Mouse (Mus musculus) bone marrow macrophage, adult 2 months (primary cell): ENCODE measurements around the gene Wnt8b. TPM values are rescaled to one million over a fixed set of nuclear protein-coding genes. Genes with fewer than 3 reads are reported as not detected.

ENCODE experiments used
- H3K27ac ChIP-seq: 2 replicates; pipeline ENCODE4 v1.5.1; 2012; ENCODE audit warnings: low read depth, low read length; ENCODE audit not compliant: insufficient read depth
- H3K4me1 ChIP-seq: 2 replicates; pipeline ENCODE4 v1.6.1; 2012; ENCODE audit warnings: low read length; ENCODE audit not compliant: control insufficient read depth, insufficient read depth
- H3K4me3 ChIP-seq: 2 replicates; pipeline ENCODE4 v1.5.1; 2012; ENCODE audit warnings: mild to moderate bottlenecking, low read length, moderate library complexity; ENCODE audit not compliant: insufficient read depth
- CTCF ChIP-seq: IDR thresholded peaks from 2 replicates; pipeline ENCODE4 v1.5.1; 2012; ENCODE audit warnings: low read depth, mild to moderate bottlenecking, low read length, moderate library complexity
- POLR2A ChIP-seq: IDR thresholded peaks from 2 replicates; pipeline ENCODE4 v1.6.1; 2012; ENCODE audit warnings: mild to moderate bottlenecking, low read depth, low read length, borderline replicate concordance
- polyA plus RNA-seq: library from polyadenylated mRNA; stranded (reverse); fragments of >200 nt; gene quantifications from 2 replicates; pipeline ENCODE4 v1.2.4, GENCODE M21; 2012; ENCODE audit not compliant: missing spikeins, insufficient read depth, insufficient read length

The Wnt8b gene
- polyA plus RNA-seq, 1 experiment, result not detected

GRCm38 (mm10) chr19:44554490-44554860 is 61.2 kb downstream of the Wnt8b start:
- H3K27ac ChIP-seq, result peak overlapping the region; percentile 69
- H3K4me1 ChIP-seq, result peaks cover 5% of the 10 kb centered on the region
- H3K4me3 ChIP-seq, result peak overlapping the region; percentile 96
- TF ChIP-seq CTCF (no peak), POLR2A (no peak)

- Histone ChIP-seq H3K4me1 (peaks cover 5% of the 10 kb centered on the region), H3K27ac (peak within 1 kb of the TSS; percentile 69), H3K4me3 (peak within 1 kb of the TSS; percentile 96)
- TF ChIP-seq CTCF (no peak), POLR2A (no peak)
Observed at GRCm38 (mm10) chr19:44554861-44555590, 61.8 kb downstream of the Wnt8b start, which contains the start of gene Ndufb8. Gene Ndufb8 (minus strand): TSS chr19:44555440.

GRCm38 (mm10) chr19:44562652-44563206 is 69.5 kb downstream of the Wnt8b start, which contains the start of gene Hif1an:
Gene Hif1an (plus strand): TSS chr19:44562850.
- H3K27ac ChIP-seq, result peak within 1 kb of the TSS; percentile 53
- peak within 1 kb of the TSS; percentile 76 for H3K4me3 ChIP-seq
- 0 out of 2 replicates have a peak, but pooled peaks have one; percentile 48 for TF ChIP-seq POLR2A
- peak; percentile 59 for TF ChIP-seq CTCF
- peaks cover 7% of the 10 kb centered on the region for H3K4me1 ChIP-seq

Other genes starting within 250 kb of the Wnt8b start
- gene Scd2, start 199.8 kb upstream of the Wnt8b start, polyA plus RNA-seq, result 6.7 and 7.7 TPM in 2 replicates
- gene Scd4, start 160.4 kb upstream of the Wnt8b start, polyA plus RNA-seq, result not detected in 2 replicates
- 1.1 and 2.9 TPM in 2 replicates for gene Scd1, start 85.6 kb upstream of the Wnt8b start, polyA plus RNA-seq
- 1.4 and 2.0 TPM in 2 replicates for gene Sec31b, start 52.4 kb downstream of the Wnt8b start, polyA plus RNA-seq
- not detected in 2 replicates for gene Gm20538, start 59.4 kb downstream of the Wnt8b start, polyA plus RNA-seq
- gene Ndufb8, start 62.0 kb downstream of the Wnt8b start, polyA plus RNA-seq, result 148 and 173 TPM in 2 replicates
- 12.8 and 13.5 TPM in 2 replicates for gene Hif1an, start 69.4 kb downstream of the Wnt8b start, polyA plus RNA-seq